Comparison of ENCODE assay signal across 9 mouse cellular contexts in genomic region chr9:69623312-69623711, GRCm38 (mm10).
A peak's percentile ranks its signal among the peaks of the same experiment; 100 is the strongest.
DNase-seq lines count a peak whose midpoint lies in the region; ATAC-seq and TF ChIP-seq lines count a peak whose summit lies in the region.
"Had no signal": no experiment of that assay in that cellular context is flagged by ENCODE, and none has a peak within 500 bp of the region (broad histone marks: within the 10 kb centered on the region; RNA-seq: fewer than 3 reads in every experiment).

No protein-coding gene starts in this region.

- 0 out of 2 replicates have a peak, but pooled peaks cover 5% of the 10 kb centered on the region for H3K27me3 ChIP-seq in forebrain, embryonic 14.5 days (replicated peaks; ENCODE audit: control insufficient read depth, insufficient read depth, low read length)
- H3K27me3 ChIP-seq in forebrain, embryonic 12.5 days = peaks cover 40% of the 10 kb centered on the region
- H3K27me3 ChIP-seq in midbrain, postnatal 0 days (ENCODE audit: insufficient read depth, low read length) = no peaks in the 10 kb centered on the region
- no peaks in the 10 kb centered on the region; the same call in 1 of the 2 replicates for H3K27me3 ChIP-seq in thymus, adult 2 months (ENCODE audit: control insufficient read depth, insufficient read depth, low read length)

- H3K27ac ChIP-seq in forebrain, embryonic 14.5 days (ENCODE audit: low read depth, low read length) = no peak overlapping the region
- H3K27ac ChIP-seq in forebrain, embryonic 12.5 days = no peak overlapping the region
- no peak overlapping the region for H3K27ac ChIP-seq in midbrain, postnatal 0 days (ENCODE audit: low read depth, low read length)
- H3K27ac ChIP-seq in thymus, adult 2 months (ENCODE audit: control insufficient read depth, insufficient read depth, low read length) = no peak overlapping the region
- H3K27ac ChIP-seq: midbrain, embryonic 12.5 days had no signal

- H3K9me3 ChIP-seq in forebrain, embryonic 14.5 days (replicated peaks; ENCODE audit: control insufficient read depth, low read length) = no peaks in the 10 kb centered on the region
- no peaks in the 10 kb centered on the region for H3K9me3 ChIP-seq in forebrain, embryonic 12.5 days
- H3K9me3 ChIP-seq in midbrain, postnatal 0 days (ENCODE audit: low read length) = no peaks in the 10 kb centered on the region
- H3K9me3 ChIP-seq: midbrain, embryonic 12.5 days had no signal

- no peaks in the 10 kb centered on the region for H3K36me3 ChIP-seq in forebrain, embryonic 14.5 days (ENCODE audit: control insufficient read depth, insufficient read depth, low read length)
- H3K36me3 ChIP-seq in forebrain, embryonic 12.5 days (replicated peaks) = no peaks in the 10 kb centered on the region
- no peaks in the 10 kb centered on the region for H3K36me3 ChIP-seq in midbrain, postnatal 0 days (ENCODE audit: insufficient read depth, low read length)
- H3K36me3 ChIP-seq in thymus, adult 2 months (ENCODE audit: control insufficient read depth, insufficient read depth, low read length) = no peaks in the 10 kb centered on the region
- H3K36me3 ChIP-seq: midbrain, embryonic 12.5 days had no signal

- H3K4me1 ChIP-seq in forebrain, embryonic 14.5 days (ENCODE audit: control insufficient read depth, insufficient read depth, low read length) = no peaks in the 10 kb centered on the region
- H3K4me1 ChIP-seq in forebrain, embryonic 12.5 days = no peaks in the 10 kb centered on the region
- H3K4me1 ChIP-seq in midbrain, postnatal 0 days (ENCODE audit: insufficient read depth, low read length) = no peaks in the 10 kb centered on the region
- H3K4me1 ChIP-seq in thymus, adult 2 months (replicated peaks; ENCODE audit: control insufficient read depth, insufficient read depth, low read length) = no peaks in the 10 kb centered on the region
- H3K4me1 ChIP-seq: midbrain, embryonic 12.5 days had no signal

- peak; percentile 83 for DNase-seq in forebrain, embryonic 14.5 days (ENCODE audit: low spot score)
- peak; percentile 70 for DNase-seq in ES-CJ7 (ENCODE audit: low read depth, low spot score)
- DNase-seq in c-Kit-positive CD71-positive TER-119-negative erythroid progenitor cells, embryonic 14.5 days (ENCODE audit: low read depth) = peak; percentile 36
- DNase-seq in gastrocnemius, postnatal 10 days = peak; percentile 84
- peak; percentile 70 to 75 for DNase-seq in layer of hippocampus, postnatal 10 days (ENCODE audit: low spot score in 2 of 2)
- DNase-seq in midbrain, postnatal 0 days (ENCODE audit: low spot score) = peak; percentile 78
- peak; percentile 73 for DNase-seq in thymus, adult 2 months

- WGBS in forebrain, embryonic 14.5 days = 20% methylated on average over 7 of the region's 7 CpGs
- 22% methylated on average over 7 of the region's 7 CpGs for WGBS in forebrain, embryonic 12.5 days
- 20% methylated on average over 7 of the region's 7 CpGs for WGBS in midbrain, postnatal 0 days
- WGBS in thymus, adult 2 months = 25% methylated on average over 7 of the region's 7 CpGs

- TF ChIP-seq POLR2A in thymus, adult 2 months (IDR thresholded peaks at IDR 0.05; ENCODE audit: control insufficient read depth, extremely low read depth, insufficient read depth, low read length, poor library complexity) = no peak

- ATAC-seq in forebrain, embryonic 14.5 days = no peak
- no peak for ATAC-seq in forebrain, embryonic 12.5 days (ENCODE audit: low FRiP score)
- ATAC-seq in midbrain, postnatal 0 days (ENCODE audit: low FRiP score) = no peak

- no peak overlapping the region for H3K9ac ChIP-seq in forebrain, embryonic 14.5 days (ENCODE audit: low read length)
- H3K9ac ChIP-seq in forebrain, embryonic 12.5 days = no peak overlapping the region
- no peak overlapping the region for H3K9ac ChIP-seq in midbrain, postnatal 0 days (replicated peaks; ENCODE audit: low read length, poor library complexity, severe bottlenecking)
- H3K9ac ChIP-seq: midbrain, embryonic 12.5 days had no signal

- H3K4me3 ChIP-seq in forebrain, embryonic 14.5 days (ENCODE audit: low read depth, low read length) = no peak overlapping the region
- no peak overlapping the region for H3K4me3 ChIP-seq in forebrain, embryonic 12.5 days (replicated peaks)
- H3K4me3 ChIP-seq in midbrain, postnatal 0 days (ENCODE audit: low read depth, low read length) = no peak overlapping the region
- no peak overlapping the region for H3K4me3 ChIP-seq in thymus, adult 2 months (ENCODE audit: control insufficient read depth, insufficient read depth, low read length)
- H3K4me3 ChIP-seq: midbrain, embryonic 12.5 days had no signal

- H3K4me2 ChIP-seq in forebrain, embryonic 14.5 days (ENCODE audit: low read length) = no peak overlapping the region
- no peak overlapping the region for H3K4me2 ChIP-seq in forebrain, embryonic 12.5 days
- H3K4me2 ChIP-seq in midbrain, postnatal 0 days (ENCODE audit: low read depth, low read length, poor library complexity, severe bottlenecking) = no peak overlapping the region
- H3K4me2 ChIP-seq: midbrain, embryonic 12.5 days had no signal

- TF ChIP-seq CTCF in midbrain, postnatal 0 days (IDR thresholded peaks at IDR 0.05) = peak; percentile 85
- TF ChIP-seq CTCF in thymus, adult 2 months (IDR thresholded peaks at IDR 0.05; ENCODE audit: borderline replicate concordance, control insufficient read depth, extremely low read depth, insufficient read depth, low read length, poor library complexity) = no peak
